Mouse (Mus musculus) T-helper 17 cell (primary cell): ENCODE data around the gene Gm20388.

Source experiments
- in situ Hi-C, 2 experiments: fragments of 300-600 bp; cut with MboI, MseI; formaldehyde crosslinking; loops; 1 replicate in 1 of 2; 2 replicates in 1 of 2; pipeline ENCODE4 v1.15.1; 2025; ENCODE audit warnings: high pct_unique_total_duplicates in 2 of 2

Gm20388 gene

DNA sequence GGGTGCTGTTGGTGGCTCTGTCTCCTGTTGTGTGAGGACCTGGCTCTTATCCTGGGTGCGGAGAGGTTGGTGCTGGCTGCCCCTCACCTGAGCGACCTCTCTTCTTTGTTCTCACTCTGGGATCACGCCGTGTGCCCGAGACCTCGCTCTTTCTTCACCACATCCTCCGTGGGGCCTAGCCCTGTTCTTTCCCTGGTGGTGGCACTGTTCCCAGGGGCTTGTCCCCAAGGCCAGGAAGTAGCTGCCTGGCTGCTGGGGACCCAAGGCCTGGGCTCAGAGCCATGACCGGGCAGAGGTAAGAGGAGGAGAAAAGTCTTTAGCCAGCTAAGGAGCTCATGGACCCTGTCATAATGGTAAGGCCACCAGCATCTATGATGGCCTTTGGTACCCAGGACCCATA, 343.0 kb downstream of the Gm20388 start:
- in situ Hi-C loops, result no loop called here

DNA sequence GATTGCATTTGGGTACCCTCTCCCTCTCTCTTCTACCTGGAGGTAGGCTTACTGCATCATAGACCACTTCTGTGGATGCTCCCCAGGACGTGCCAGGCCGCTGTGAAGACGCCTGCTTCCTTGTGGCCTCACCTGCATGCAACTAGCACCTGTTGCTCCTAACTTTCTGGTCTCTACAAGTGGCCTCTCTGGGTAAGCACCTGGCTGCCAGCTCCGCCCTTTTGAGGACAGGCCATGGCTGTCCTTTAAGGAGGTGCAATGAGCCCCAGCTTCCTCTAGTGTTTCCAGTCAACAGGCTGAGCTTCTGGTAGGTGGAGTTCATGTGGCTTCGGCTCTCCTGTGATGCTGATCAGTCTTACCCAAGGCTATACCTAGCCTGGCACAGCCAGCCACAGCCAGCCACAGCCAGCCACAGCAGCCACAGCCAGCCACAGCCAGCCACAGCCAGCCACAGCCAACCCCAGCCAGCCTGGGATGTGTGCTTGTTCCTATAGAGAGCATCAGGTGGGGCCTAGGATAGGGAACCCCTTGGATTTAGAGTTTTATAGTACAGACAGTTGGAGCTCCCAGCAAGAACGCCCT, 344.9 kb downstream of the Gm20388 start:
- in situ Hi-C loops, result no loop called here

DNA sequence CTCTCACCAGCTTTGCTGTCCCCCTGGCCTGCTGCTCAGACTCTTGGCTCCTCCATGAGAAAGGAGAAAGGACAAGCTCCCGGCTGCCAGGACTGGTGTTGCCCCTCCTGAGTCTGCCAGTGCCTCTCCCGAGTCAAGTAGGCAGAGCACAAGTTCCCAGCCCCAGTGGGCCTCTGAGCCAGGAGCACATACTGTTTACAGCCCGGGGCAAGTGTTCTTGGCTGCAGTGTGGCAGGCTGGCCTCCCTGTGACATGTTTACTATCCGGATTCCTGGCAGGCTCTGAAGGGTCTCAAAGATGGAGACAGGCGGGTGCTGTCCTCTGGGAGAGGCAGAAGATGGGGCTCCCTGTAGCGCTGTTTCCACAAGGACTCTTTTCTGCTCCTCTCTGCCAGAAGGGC, 346.3 kb downstream of the Gm20388 start:
- in situ Hi-C loops, result no loop called here

DNA sequence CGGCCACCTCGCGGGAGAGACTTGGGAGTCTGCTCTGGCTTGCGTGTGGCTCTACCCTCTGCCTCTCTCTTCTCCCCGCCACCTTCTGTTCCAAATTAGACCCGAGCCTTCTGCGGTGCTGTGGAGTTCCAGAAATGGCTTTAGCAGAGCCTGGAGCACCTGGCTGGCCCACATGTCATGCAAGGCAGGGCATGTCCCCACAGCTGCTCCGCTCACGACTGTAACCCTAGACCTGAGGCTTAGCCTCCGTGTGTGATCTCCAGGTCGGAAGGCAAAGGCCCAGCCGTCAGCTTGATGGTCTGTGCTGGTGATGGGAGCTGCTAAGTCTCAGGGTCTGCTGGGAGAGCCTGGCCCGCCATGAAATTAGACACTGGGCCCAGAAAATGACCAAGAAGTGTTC, 348.6 kb downstream of the Gm20388 start:
- in situ Hi-C loops, result no loop called here

DNA sequence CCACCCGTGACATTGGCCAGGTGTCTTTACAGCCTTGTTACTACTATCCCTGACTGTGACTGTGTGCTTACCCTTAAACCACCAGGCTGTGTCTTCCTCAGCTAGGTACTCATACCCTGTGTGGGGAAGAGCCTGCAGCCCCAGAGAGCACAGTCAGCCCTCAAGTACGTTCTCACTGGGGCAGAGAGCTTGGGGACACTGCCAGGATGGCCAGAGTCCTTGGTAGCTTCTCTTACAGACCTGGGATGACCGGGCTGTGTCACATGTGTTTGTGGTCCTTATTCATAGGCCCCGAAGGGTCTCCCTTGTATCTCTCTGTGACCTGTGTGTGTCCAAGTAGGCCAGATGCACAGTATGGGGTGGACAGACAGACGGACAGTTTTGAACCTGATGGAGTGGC, 350.0 kb downstream of the Gm20388 start:
- in situ Hi-C loops, result no loop called here

DNA sequence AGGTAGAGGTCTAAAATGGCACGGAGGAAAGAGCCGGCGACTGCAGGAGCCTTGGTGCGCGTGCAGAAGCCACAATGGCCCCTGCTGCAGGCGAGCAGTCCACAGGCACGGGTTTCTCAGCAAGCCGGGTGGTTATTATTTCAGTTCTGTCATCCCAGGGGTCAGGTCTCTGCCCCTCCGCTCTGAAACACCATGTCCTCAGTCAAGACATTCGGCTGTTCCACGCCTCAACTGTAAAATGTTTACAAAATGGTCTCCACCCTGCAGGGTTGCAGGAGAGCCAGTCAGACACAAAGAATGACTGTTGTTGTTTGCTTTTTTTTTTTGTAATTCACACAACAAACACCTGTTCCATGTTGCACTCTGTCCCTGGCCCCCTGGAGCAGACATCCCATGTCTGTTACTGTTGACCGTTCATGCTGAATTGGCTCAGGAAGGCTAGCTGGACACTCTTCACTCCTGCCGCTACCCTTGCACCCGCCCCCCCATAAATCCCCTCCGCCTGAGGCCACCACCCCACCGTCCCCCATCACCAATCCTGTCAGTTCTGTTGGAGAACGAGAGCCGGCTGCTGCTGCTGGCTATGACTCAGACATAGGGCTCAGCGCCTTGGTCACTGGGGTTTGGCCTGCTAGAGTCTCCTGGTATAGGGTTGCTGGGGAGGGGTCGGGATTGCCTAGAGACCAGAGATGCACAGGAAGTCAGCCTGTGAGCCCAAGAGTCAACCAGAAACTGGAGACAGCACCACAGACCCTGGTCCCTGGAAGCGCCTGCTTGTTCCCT, 350.9 kb downstream of the Gm20388 start:
- in situ Hi-C loops, result no loop called here

DNA sequence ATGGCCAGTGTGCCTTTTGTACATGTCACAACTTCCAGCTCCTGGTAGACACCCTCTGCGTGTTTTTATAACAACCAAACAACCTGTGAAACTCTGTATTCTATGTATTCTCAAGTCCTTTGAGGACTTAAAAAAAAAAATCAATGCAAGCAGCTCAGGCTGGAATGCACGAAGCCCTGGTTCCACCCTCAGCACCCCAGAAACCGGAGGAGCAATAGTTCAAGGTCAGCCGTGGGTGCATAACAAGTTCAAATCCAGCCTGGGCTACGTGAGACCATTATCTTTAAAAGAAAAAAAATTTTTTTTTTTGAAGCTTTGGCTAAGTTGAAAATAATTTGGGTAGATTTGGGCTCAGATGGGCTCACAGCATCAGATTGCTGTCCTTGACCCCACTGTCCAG, 353.2 kb downstream of the Gm20388 start:
- in situ Hi-C loops, result no loop called here

DNA sequence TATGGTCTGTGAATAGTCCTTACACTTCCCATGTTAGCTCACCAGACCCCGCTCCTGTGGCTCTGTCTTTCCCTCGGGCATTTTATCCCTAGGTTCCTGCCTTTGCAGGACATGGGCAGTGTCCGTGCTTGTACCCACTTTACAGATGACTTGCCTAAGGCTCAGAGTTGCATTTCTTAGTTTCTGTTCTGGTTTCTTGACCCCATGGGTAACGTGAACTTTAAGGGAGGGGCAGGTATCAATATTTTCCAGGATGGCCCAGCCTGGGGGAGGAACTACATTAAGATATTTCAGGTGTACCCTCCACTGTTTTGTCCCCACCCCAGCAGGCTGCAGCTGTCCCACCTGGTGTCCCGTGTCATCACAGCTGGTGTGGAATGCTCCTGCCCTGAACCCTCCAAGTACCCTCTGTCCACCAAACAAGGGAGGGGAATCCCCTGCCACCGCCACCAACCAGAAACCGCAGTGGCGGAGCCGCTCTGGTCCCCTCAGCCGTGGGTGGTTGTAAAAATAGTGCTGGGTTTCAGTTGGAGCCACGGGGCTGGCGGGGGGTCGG, 353.8 kb downstream of the Gm20388 start:
- in situ Hi-C loops, result no loop called here

DNA sequence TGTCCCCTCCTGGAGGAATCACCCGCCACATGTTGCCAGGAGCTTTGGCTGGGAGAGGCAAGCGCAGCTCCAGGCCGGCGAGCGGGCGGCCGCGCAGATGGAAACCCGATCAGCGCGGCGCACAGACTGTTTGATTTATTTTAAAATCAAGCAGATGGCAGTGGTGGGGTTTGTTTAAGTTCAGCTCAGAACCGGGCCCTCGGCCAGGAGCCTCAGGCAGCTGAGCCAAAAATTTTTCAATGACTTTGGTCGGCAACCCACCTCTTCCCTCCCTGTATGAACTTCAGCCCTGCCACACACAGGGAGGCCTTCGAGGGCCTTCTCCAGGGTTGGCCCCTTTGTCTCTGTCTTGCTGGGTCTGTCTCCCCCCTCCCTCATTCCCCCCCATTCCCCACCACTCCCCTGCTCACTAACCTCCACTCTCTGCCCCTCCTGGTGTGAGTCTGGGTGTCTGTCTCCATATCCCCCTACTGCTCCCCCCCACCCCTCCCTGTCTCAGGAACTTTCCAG, 354.4 kb downstream of the Gm20388 start:
- in situ Hi-C loops, result no loop called here

DNA sequence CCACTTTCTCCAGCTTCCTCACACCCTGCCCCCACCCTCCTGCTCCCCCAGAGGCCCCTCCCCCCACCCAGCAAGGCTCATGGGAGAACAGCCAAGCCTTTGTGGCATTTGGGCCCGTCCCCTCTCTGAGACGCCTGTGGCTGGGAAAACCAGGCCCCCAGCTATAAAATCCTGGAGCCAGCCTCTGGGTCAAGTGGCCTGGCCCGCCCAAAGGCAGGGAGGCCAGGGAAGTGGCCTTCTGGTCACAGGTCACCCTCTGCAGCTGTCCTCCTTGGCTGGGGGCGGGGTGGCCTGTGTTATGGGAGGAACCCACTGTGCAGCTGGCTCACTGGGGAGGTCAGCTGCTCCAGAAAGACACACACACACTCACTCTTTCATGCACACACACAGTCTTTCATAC, 354.8 kb downstream of the Gm20388 start:
- in situ Hi-C loops, result no loop called here

DNA sequence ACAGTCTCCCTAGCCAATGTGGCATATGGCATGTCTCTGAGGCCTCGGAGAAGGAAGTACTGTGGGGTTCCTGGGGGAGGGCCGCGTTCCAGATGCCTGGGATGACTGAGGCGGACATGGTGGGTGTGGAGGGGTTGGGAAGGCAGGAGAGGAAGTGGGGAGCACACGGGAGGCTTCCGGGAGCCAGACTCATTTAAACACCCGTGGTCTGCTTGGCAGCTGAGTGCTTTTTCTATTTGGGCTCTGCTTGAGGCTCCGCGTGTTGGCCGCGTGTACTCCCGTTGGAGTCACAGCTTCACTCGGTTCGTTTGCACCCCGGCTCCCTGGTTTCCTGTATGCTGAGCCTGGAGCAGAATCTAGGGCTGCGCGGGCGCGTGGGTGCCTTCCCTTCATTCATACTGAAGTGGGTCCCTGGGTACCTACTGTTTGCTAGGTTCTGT, 357.9 kb downstream of the Gm20388 start:
- in situ Hi-C loops, result no loop called here

DNA sequence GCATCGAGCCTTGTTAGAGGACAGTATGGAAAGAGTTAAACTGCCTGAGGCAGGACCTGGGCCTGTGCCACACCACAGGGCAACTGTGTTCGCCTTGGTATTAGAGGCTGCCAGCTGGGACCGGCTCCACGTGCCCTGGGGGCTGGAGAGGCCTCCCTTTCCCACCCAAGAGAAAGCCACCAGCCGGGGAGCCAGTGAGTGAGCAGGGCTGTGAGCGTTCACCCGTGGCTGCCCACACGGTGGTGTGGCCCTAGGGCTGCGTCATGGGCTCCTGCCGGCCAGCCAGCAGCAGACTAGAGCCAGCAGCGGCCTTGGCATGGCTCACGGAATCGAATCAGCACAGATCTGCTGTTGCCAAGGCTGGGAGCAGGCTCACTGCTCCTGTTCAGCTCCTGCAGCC, 359.8 kb downstream of the Gm20388 start:
- in situ Hi-C loops, result no loop called here

DNA sequence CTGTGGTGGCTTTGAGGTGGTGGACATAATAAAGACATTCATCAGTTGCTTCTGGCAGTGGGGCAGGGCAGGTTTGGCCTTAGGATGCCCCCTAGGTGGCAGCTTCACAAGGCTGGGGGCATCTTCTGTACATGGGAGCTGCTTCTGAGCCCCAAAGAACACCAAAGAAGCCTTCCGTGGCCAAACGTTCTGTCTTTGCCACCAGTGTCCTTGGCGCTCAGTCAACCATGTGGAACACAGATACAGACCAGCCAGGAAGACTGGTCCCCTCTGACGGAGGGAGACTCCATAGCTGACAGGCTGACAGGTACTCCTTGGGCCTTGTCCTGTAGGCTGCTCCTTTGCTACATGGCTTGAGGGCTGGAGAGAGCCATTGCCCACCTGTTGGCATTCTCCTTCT, 362.8 kb downstream of the Gm20388 start:
- in situ Hi-C loops, result no loop called here

DNA sequence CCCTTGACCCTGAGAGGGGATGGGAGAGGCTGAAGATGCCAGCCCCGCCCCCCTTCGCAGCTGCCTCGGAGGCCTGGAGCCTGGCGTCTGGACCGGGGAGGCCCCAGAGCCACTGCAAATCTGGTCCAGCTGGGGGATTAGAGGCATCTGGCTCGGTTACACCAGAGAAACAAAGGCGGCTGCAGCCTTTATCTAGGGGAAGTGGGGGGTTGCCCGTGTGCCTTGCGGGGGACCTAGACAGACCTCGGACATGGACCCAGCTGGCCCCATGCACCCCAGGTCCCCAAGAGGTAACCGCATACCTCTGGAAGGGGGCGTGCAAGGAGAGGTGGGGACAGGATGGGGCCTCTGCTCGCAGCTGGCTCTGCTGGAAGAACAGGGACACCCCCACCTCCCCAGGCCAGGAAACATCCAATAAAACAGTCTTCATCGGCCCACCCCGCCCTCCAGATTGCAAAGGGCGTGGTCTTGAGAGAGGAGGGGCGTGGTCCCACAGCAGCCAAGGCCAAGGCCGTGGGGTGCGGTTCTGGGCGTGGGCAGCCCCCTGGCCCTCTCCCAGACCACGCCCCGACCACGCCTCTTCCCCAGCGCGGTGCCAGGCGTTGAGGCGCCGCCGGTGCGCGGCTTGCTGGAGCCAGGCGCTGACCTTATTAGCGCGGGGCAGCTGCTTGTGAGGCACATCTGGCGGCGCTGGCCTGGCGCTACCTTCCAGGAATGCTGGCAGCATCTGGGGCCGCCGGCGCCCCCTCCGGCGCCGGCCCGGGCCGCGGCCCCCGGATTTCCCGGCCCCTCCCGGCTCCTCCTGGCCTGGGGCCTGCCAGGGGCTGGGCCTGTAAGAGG, 365.6 kb downstream of the Gm20388 start:
- in situ Hi-C loops, result loop anchor here in 1 of 2 experiments (25.0 kb wide), 1 partner anchor 1761 kb away; no protein-coding TSS in a partner anchor

DNA sequence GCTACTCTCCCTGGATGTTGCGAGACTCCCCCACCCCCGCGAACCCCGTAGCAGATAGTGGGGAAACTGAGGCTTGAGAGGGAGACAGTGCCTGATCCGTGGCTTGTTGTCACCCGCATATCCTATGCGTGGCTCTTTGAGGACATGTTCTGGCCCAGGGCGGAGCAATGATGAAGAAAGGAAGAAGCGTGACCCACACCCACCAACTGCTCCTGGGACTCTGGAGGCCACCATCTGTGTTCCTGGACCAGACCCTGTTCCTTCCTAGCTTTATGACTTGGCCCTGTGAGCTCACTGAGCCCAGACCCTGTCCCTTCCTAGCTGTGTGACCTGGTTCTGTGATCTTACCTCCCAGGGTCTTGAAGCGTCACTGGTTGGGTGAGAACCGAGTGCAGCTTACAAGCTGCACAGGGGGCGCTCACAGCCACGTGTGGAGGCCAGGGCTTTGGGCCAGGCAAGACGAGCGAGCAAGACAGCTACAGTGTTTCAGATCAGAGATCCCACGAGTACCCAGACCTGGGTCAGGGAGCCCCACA, 366.3 kb downstream of the Gm20388 start:
- in situ Hi-C loops, result loop anchor here in 1 of 2 experiments (25.0 kb wide), 1 partner anchor 1760 kb away; no protein-coding TSS in a partner anchor

DNA sequence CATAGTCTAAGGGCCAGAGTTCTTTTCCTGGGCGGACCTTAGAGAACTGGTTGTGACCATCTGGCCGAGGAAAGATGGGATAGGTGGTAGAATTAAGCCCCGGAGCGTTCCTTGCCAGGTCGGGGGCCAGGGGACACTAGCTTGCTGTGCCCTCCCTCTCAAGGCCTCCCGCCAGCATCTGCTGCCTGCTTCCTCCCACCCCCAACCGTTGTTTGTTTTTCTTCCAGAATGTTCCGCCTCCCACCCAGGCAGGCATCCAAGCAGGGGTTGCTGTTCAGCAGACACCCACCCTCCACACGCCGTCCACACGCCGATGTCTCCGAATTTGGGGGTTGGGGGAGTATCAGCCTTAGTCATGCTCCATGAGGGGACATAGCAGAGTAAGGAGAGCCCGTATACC, 367.4 kb downstream of the Gm20388 start:
- in situ Hi-C loops, result loop anchor here in 1 of 2 experiments (25.0 kb wide), 1 partner anchor 1759 kb away; no protein-coding TSS in a partner anchor

DNA sequence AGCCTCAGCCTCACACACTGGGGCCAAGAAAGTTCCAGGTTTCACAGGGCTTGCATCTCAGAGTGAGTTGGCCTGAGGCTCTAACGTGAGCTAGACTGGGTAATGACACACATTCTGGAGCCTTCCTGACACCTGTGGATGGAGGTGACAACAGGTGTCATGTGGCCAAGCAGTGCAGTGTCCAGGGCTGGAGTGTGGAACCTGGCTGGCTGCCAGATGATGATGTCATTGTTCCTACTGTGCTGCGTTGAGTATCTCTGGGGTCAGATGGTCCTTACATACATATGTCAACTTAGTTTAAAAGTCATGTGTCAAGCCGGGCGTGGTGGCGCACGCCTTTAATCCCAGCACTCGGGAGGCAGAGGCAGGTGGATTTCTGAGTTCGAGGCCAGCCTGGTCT, 368.8 kb downstream of the Gm20388 start:
- in situ Hi-C loops, result loop anchor here in 1 of 2 experiments (25.0 kb wide), 1 partner anchor 1758 kb away; no protein-coding TSS in a partner anchor

DNA sequence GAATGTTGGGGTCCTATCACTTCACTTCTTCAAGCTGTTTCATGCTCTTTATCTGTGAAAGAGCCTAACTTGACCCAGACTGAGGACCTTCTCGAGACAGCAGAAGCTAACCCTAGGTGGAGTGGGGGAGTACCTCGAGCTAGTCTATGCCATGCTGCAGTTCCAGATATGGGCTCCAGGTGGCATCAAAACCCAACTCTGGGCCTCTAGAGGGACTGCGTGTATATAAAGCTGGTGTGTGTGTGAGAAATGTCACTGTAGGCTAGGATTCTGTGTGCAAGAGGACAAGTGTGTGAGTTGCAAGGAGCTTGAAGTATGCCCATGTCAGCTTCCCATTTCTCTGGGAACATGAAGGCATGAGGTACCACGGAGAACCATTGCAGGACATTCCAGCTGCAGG, 370.8 kb downstream of the Gm20388 start:
- in situ Hi-C loops, result loop anchor here in 1 of 2 experiments (25.0 kb wide), 1 partner anchor 1756 kb away; no protein-coding TSS in a partner anchor

DNA sequence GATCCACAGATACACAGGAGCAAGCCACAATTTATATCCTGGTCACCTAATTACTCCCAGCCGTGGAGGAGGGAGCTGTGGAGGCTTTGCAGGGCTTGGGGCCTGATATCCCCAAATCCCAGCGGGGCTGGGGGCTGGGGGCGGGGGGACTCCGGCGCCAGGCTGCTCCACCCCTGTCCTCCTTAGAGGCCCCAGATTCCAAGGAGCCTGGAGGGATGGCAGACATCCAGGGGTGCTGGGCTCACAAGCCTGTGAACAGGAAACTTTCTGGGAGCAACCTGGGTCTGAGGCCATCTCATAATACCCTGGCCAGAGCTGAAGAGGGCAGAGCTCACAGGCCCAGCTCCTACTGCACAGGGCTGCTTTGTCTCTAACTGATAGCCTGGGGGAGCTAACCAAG, 371.8 kb downstream of the Gm20388 start:
- in situ Hi-C loops, result loop anchor here in 1 of 2 experiments (25.0 kb wide), 1 partner anchor 1755 kb away; no protein-coding TSS in a partner anchor

DNA sequence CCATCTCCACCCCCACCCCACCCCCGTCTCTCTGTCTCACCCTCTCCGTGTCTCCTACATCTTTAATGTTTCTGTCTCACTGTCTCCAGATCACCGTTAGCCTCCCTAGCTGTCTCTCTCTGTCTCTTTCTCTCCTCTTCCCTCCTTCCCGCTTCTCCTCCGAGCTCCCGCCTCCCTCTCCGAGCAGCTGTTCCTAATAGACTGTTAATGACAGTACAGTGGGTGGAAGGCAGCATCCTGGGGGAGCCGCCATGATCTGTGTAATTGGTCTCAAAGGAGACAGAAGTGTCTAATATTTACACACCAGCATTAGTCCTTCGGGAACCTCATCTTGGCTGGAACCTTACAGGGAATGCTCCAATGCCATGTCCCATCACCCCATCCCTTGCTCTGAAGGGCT, 373.6 kb downstream of the Gm20388 start:
- in situ Hi-C loops, result loop anchor here in 1 of 2 experiments (25.0 kb wide), 1 partner anchor 1753 kb away; no protein-coding TSS in a partner anchor

DNA sequence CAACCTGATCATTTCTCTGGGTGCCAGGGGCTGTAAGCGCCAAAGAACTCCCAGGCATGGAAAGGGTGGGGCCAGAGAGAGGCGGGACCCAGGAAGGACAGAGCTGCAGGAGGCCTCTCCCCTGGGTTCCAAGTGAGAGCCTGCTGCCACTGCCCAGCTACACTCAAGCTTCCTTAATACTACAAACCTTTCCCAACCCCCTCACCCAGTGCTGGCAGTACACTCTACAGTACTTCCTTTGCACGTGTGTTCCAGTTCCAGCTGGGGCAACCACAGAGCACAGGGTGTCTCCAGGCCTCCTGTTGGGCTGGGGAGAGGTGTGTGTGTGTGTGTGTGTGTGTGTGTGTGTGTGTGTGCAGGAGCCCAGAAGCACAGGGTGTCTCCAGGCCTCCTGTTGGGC, 374.4 kb downstream of the Gm20388 start:
- in situ Hi-C loops, result loop anchor here in 1 of 2 experiments (25.0 kb wide), 1 partner anchor 1752 kb away; no protein-coding TSS in a partner anchor
